Comparison of ENCODE assay signal across 10 mouse cellular contexts in the genomic region with DNA sequence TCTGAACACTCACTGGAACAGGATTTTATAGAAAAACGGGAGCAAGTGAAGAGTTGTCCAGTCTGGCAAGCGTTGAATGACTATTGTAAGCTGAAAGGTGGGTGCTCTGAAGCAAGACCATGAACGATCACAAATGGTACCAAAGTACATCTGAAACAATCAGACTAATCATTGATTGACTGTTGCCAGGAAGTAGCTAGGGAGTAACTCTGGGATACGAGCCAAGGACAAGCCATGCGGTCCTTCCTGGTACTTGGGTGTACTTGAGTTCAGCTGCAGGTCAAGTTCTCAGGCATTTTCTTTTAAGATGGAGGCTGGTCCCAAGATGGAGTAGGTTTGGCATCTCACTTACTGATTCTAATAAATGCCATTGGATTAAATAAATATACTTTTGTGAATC.
"Had no signal": no experiment of that assay in that cellular context is flagged by ENCODE, and none has a peak within 500 bp of the region (broad histone marks: within the 10 kb centered on the region; RNA-seq: fewer than 3 reads in every experiment).

No protein-coding gene starts in this region.

- H3K9me3 ChIP-seq: intestine, embryonic 15.5 days; limb, embryonic 12.5 days; lung, embryonic 15.5 days; midbrain, embryonic 13.5 days had no signal

- H3K27me3 ChIP-seq: intestine, embryonic 15.5 days; limb, embryonic 12.5 days; lung, embryonic 15.5 days; midbrain, embryonic 13.5 days had no signal

- H3K27ac ChIP-seq: intestine, embryonic 15.5 days; limb, embryonic 12.5 days; lung, embryonic 15.5 days; midbrain, embryonic 13.5 days had no signal

- H3K4me2 ChIP-seq: intestine, embryonic 15.5 days; limb, embryonic 12.5 days; lung, embryonic 15.5 days; midbrain, embryonic 13.5 days had no signal

- H3K4me1 ChIP-seq: intestine, embryonic 15.5 days; limb, embryonic 12.5 days; lung, embryonic 15.5 days; midbrain, embryonic 13.5 days had no signal

- H3K36me3 ChIP-seq: intestine, embryonic 15.5 days; limb, embryonic 12.5 days; lung, embryonic 15.5 days; midbrain, embryonic 13.5 days had no signal

- ATAC-seq: intestine, embryonic 15.5 days; midbrain, embryonic 13.5 days had no signal

- DNase-seq: liver; lung, postnatal 14 days; right cerebral cortex, adult 18-20 months; right cerebral cortex, postnatal 25 days; spleen, adult 18-20 months; thymus, postnatal 36 days had no signal

- H3K4me3 ChIP-seq: intestine, embryonic 15.5 days; limb, embryonic 12.5 days; lung, embryonic 15.5 days; midbrain, embryonic 13.5 days had no signal

- H3K9ac ChIP-seq: intestine, embryonic 15.5 days; limb, embryonic 12.5 days; lung, embryonic 15.5 days; midbrain, embryonic 13.5 days had no signal
